Mouse (Mus musculus) myocyte (in vitro differentiated cells): ENCODE measurements at regions not wholly inside any gene's neighbourhood (a gene's known extent, or its start where the extent isn't known, plus 50 kb on each side); places are given as distances from the start of the nearest gene placed in this dataset.

Experiments
- MAX ChIP-seq: IDR thresholded peaks from one replicate; pipeline ENCODE4 v1.6.1; 2011; ENCODE audit warnings: low read depth, mild to moderate bottlenecking, control low read depth
- MYOG ChIP-seq, 3 experiments: IDR thresholded peaks; one replicate each; pipeline ENCODE4 v1.6.1; 2011; ENCODE audit warnings: control low read depth in 2 of 3, low read depth in 2 of 3, mild to moderate bottlenecking in 2 of 3; ENCODE audit not compliant: insufficient read length in 2 of 3, control insufficient read depth in 1 of 3, insufficient read depth in 1 of 3
- POLR2A ChIP-seq: IDR thresholded peaks from one replicate; pipeline ENCODE4 v1.6.1; 2011; ENCODE audit warnings: low read depth, mild to moderate bottlenecking, control low read depth, moderate library complexity; ENCODE audit not compliant: insufficient read length

GRCm38 (mm10) chr14:66495146-66495545 lies 486.1 kb upstream of the Gulo start:
- TF ChIP-seq MAX = no peak
- TF ChIP-seq MYOG (IDR thresholded peaks at IDR 0.05; ENCODE audit: control insufficient read depth in 1 of 3, insufficient read depth in 1 of 3, insufficient read length in 2 of 3, low read depth in 2 of 3) = no peak
- TF ChIP-seq POLR2A = no peak
